Mouse (Mus musculus) cerebellum, adult 2 months (tissue): ENCODE data around the gene Slc7a14.

ENCODE experiments used
- CTCF ChIP-seq: fragments of 200-500 bp; IDR thresholded peaks from 2 replicates; pipeline ENCODE4 v1.5.1; 2011; ENCODE audit warnings: low read depth, mild to moderate bottlenecking, control low read depth, low read length, moderate library complexity, borderline replicate concordance; ENCODE audit not compliant: insufficient read depth
- POLR2A ChIP-seq: fragments of 200-500 bp; IDR thresholded peaks from 2 replicates; pipeline ENCODE4 v1.6.1; 2011; ENCODE audit warnings: low read length, control low read depth, borderline replicate concordance; ENCODE audit not compliant: insufficient read depth

DNA sequence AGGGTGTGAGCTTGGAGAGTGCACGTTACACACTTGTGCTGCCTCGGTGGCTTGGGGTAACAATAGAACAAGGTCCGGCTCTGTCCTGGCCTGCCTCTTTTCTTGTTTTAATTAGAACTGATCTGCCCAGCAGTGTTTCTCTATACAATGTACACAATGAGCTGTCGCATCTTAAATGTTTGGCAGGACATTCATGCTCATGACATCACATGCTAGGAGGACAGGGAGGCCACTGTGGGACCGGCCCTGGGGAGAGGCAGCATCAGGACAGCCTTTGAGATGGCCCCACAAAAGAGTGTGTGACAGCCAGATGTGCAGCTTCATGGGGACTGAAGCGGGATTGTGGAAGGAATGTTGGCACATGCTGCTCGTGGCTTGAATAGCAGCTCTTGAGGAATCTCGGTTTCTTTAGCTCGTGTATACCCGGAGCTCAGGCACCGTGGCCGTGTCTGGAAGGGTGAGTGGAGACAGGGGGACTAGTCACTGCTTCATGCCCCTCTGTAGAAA is 143.8 kb downstream of the Slc7a14 start:
- no peak for TF ChIP-seq POLR2A
- TF ChIP-seq CTCF, result no peak
